Mouse (Mus musculus) thymus, adult 2 months (tissue): ENCODE results near the gene Nphp3.

Source experiments
- CTCF ChIP-seq: fragments of 200-500 bp; IDR thresholded peaks from 2 replicates; pipeline ENCODE4 v1.5.1; 2012; ENCODE audit warnings: mild to moderate bottlenecking, control low read depth, low read length, moderate library complexity, borderline replicate concordance; ENCODE audit not compliant: control insufficient read depth, poor library complexity, insufficient read depth; ENCODE audit errors: extremely low read depth
- POLR2A ChIP-seq: fragments of 200-500 bp; IDR thresholded peaks from 2 replicates; pipeline ENCODE4 v1.6.1; 2012; ENCODE audit warnings: mild to moderate bottlenecking, low read length, control low read depth, moderate library complexity; ENCODE audit not compliant: control insufficient read depth, poor library complexity, insufficient read depth; ENCODE audit errors: extremely low read depth

GRCm38 (mm10) chr9:104000601-104001000 lies 1.7 kb upstream of the Nphp3 start:
- TF ChIP-seq CTCF = no peak
- TF ChIP-seq POLR2A = no peak
